Mouse (Mus musculus) midbrain, embryonic 16.5 days (tissue): Measurements from ENCODE around the gene Commd9. TPM values are rescaled to one million over a fixed set of nuclear protein-coding genes. Genes with fewer than 3 reads are reported as not detected.

Experiments
- polyA plus RNA-seq: library from polyadenylated mRNA; unstranded; fragments of >200 nt; fragmentation: Nextera tagmentation; extraction: Ambion mirVana; gene quantifications from 2 replicates; pipeline ENCODE4 v1.2.1, GENCODE M21; 2015

Commd9 gene
- polyA plus RNA-seq, 1 experiment from 2014 or later: 119 TPM

Other genes with a start within 250 kb of the Commd9 start
- 0.13 and 0.16 TPM in 2 replicates for gene Rag1, start 236.7 kb upstream of the Commd9 start, polyA plus RNA-seq
- gene B230118H07Rik, start 236.7 kb upstream of the Commd9 start, polyA plus RNA-seq: 48.3 and 50.7 TPM in 2 replicates
- 5.2 and 6.8 TPM in 2 replicates for gene Traf6, start 207.8 kb upstream of the Commd9 start, polyA plus RNA-seq
- 4.6 and 4.7 TPM in 2 replicates for gene Prr5l, start 3.2 kb upstream of the Commd9 start, polyA plus RNA-seq